Mouse (Mus musculus) Patski (cell line): ENCODE measurements around the gene Lrrc4c. TPM values are rescaled to one million over a fixed set of nuclear protein-coding genes. Genes with fewer than 3 reads are reported as not detected.

Source experiments
- ATAC-seq: fragments of 100-300 bp; one replicate; pipeline ENCODE4 v1.8.0; 2021
- CTCF ChIA-PET: fragments of 350-600 bp; sonication (Branson Sonifier 250); formaldehyde crosslinking; loops from one replicate; lab custom pipeline; 2022; ENCODE audit warnings: inconsistent platforms; lab: Charles Lee
- POLR2A ChIA-PET: fragments of 350-600 bp; sonication (Branson Sonifier 250); formaldehyde crosslinking; loops from one replicate; lab custom pipeline; 2022; ENCODE audit warnings: antibody characterized with exemption, inconsistent platforms; lab: Charles Lee
- DNase-seq: peaks from one replicate; pipeline ENCODE4 v3.0.0-alpha.2; 2011; ENCODE audit warnings: low read depth, low spot score
- H3K27me3 ChIP-seq: fragments of 371-371 bp; one replicate; pipeline ENCODE4 v1.5.1; 2021
- CTCF ChIP-seq: fragments of 100-300 bp; IDR thresholded peaks from one replicate; pipeline ENCODE4 v1.5.1; 2021
- in situ Hi-C: fragments of 300-500 bp; cut with MboI; formaldehyde crosslinking; loops from 3 replicates; pipeline ENCODE4 v1.11.1; 2018; ENCODE audit warnings: low pct_unique_long_range_greater_than_20kb, mixed read lengths
- polyA plus RNA-seq: library from polyadenylated mRNA; unstranded; gene quantifications from one replicate; pipeline ENCODE4 v1.2.3, GENCODE M21; 2021

Lrrc4c gene
- polyA plus RNA-seq, 1 experiment from 2014 or later = not detected

- DNase-seq (no peak), ATAC-seq (no peak)
- ChIA-PET CTCF (no interaction called here), POLR2A (no interaction called here)
- in situ Hi-C loops = no loop called here
- TF ChIP-seq CTCF = no peak
- H3K27me3 ChIP-seq = no peaks in the 10 kb centered on the region
Measured at GRCm38 (mm10) chr2:97478175-97478924, 1160.4 kb downstream of the Lrrc4c start.

GRCm38 (mm10) chr2:97478925-97479298 is 1160.9 kb downstream of the Lrrc4c start:
- DNase-seq = no peak

GRCm38 (mm10) chr2:97484990-97485389 is 1167.0 kb downstream of the Lrrc4c start:
- DNase-seq (no peak), ATAC-seq (no peak)
- in situ Hi-C loops = no loop called here
- POLR2A ChIA-PET = no interaction called here
- CTCF ChIA-PET = no interaction called here
- TF ChIP-seq CTCF = no peak
- no peaks in the 10 kb centered on the region for H3K27me3 ChIP-seq

More at GRCm38 (mm10) chr2:97478925-97479298, 1160.9 kb downstream of the Lrrc4c start:
- ChIA-PET CTCF (no interaction called here), POLR2A (no interaction called here)
- TF ChIP-seq CTCF = no peak
- no peak for ATAC-seq
- no peaks in the 10 kb centered on the region for H3K27me3 ChIP-seq
- in situ Hi-C loops = no loop called here

- POLR2A ChIA-PET = no interaction called here
- TF ChIP-seq CTCF = no peak
- CTCF ChIA-PET = no interaction called here
- in situ Hi-C loops = no loop called here
- ATAC-seq = no peak
- DNase-seq = no peak
- H3K27me3 ChIP-seq = no peaks in the 10 kb centered on the region
Measured at GRCm38 (mm10) chr2:97485609-97486008, 1167.6 kb downstream of the Lrrc4c start.

- TF ChIP-seq CTCF = no peak
- ChIA-PET POLR2A (no interaction called here), CTCF (no interaction called here)
- DNase-seq = no peak
- in situ Hi-C loops = no loop called here
- no peaks in the 10 kb centered on the region for H3K27me3 ChIP-seq
- no peak for ATAC-seq
Measured at GRCm38 (mm10) chr2:97487567-97487966, 1169.6 kb downstream of the Lrrc4c start.

- no peak for ATAC-seq
- no peak for DNase-seq
- CTCF ChIA-PET = no interaction called here
- in situ Hi-C loops = no loop called here
- TF ChIP-seq CTCF = no peak
- POLR2A ChIA-PET = no interaction called here
- no peaks in the 10 kb centered on the region for H3K27me3 ChIP-seq
Measured at GRCm38 (mm10) chr2:97497069-97497468, 1179.1 kb downstream of the Lrrc4c start.

GRCm38 (mm10) chr2:97502501-97502900 is 1184.5 kb downstream of the Lrrc4c start:
- no peak for ATAC-seq
- in situ Hi-C loops = no loop called here
- ChIA-PET POLR2A (no interaction called here), CTCF (no interaction called here)
- no peaks in the 10 kb centered on the region for H3K27me3 ChIP-seq
- no peak for DNase-seq
- TF ChIP-seq CTCF = no peak

- no peak for TF ChIP-seq CTCF
- DNase-seq = no peak
- in situ Hi-C loops = no loop called here
- no peaks in the 10 kb centered on the region for H3K27me3 ChIP-seq
- POLR2A ChIA-PET = no interaction called here
- ATAC-seq = no peak
- CTCF ChIA-PET = no interaction called here
Measured at GRCm38 (mm10) chr2:97504902-97505301, 1186.9 kb downstream of the Lrrc4c start.

- DNase-seq = no peak
- POLR2A ChIA-PET = no interaction called here
- in situ Hi-C loops = no loop called here
- CTCF ChIA-PET = no interaction called here
- no peak for TF ChIP-seq CTCF
- ATAC-seq = no peak
- no peaks in the 10 kb centered on the region for H3K27me3 ChIP-seq
Measured at GRCm38 (mm10) chr2:97524256-97524922, 1206.4 kb downstream of the Lrrc4c start.

GRCm38 (mm10) chr2:97525107-97525506 is 1207.1 kb downstream of the Lrrc4c start:
- H3K27me3 ChIP-seq = no peaks in the 10 kb centered on the region
- CTCF ChIA-PET = no interaction called here
- POLR2A ChIA-PET = no interaction called here
- no peak for ATAC-seq
- in situ Hi-C loops = no loop called here
- no peak for DNase-seq
- no peak for TF ChIP-seq CTCF

- TF ChIP-seq CTCF = no peak
- in situ Hi-C loops = no loop called here
- no peaks in the 10 kb centered on the region for H3K27me3 ChIP-seq
- ChIA-PET CTCF (no interaction called here), POLR2A (no interaction called here)
- no peak for DNase-seq
- no peak for ATAC-seq
Measured at GRCm38 (mm10) chr2:97530622-97531021, 1212.7 kb downstream of the Lrrc4c start.
